Mouse (Mus musculus) bone marrow, adult 2 months (tissue): ENCODE data around the gene G3bp1.

ENCODE experiments used
- CTCF ChIP-seq: fragments of 200-500 bp; IDR thresholded peaks from 2 replicates; pipeline ENCODE4 v1.5.1; 2011; ENCODE audit warnings: low read length, control low read depth; ENCODE audit not compliant: control insufficient read depth, insufficient read depth
- POLR2A ChIP-seq: fragments of 200-500 bp; IDR thresholded peaks from 2 replicates; pipeline ENCODE4 v1.6.1; 2011; ENCODE audit warnings: low read depth, mild to moderate bottlenecking, control low read depth, low read length, borderline replicate concordance; ENCODE audit not compliant: control insufficient read depth

DNA sequence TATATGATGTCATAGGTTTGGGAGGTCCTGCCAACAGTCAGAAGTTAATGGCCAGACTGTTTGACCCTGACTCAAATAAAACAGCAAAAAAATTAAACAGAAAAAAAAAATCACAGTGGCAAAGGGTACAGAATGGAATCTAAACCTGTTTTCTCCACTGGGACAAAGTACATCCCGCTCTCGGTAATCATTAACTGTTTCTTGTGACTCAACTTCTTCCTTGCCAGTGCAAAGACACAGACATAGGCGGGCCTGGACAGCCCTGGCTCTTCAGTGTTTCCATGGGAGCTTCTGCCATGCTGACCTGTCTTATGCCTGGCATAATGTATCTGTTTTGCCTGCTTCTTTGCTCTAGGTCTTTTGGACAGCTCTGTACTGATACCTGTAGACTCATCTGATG lies 4.3 kb upstream of the G3bp1 start:
- no peak for TF ChIP-seq CTCF
- no peak for TF ChIP-seq POLR2A
